Comparison of ENCODE assay signal across 8 mouse cellular contexts in genomic region chr13:106935871-106936255, GRCm38 (mm10). TPM values are rescaled to one million over a fixed set of nuclear protein-coding genes. Genes with fewer than 3 reads are reported as not detected.
DNase-seq lines count a peak whose midpoint lies in the region; ATAC-seq lines count a peak whose summit lies in the region.

No protein-coding gene starts in this region.

- H3K9ac ChIP-seq in forebrain, embryonic 11.5 days (ENCODE audit: low read length) = peak overlapping the region; percentile 90
- peak overlapping the region; percentile 89 for H3K9ac ChIP-seq in limb, embryonic 15.5 days
- peak overlapping the region; percentile 88 for H3K9ac ChIP-seq in stomach, embryonic 14.5 days (replicated peaks; ENCODE audit: low read depth, low read length)

- 9% methylated on average over 9 of the region's 9 CpGs for WGBS in forebrain, embryonic 11.5 days
- 7% methylated on average over 9 of the region's 9 CpGs for WGBS in limb, embryonic 15.5 days
- WGBS in stomach, embryonic 14.5 days = 8% methylated on average over 9 of the region's 9 CpGs

- no peak overlapping the region for H3K27ac ChIP-seq in forebrain, embryonic 11.5 days (ENCODE audit: low read depth, low read length)
- H3K27ac ChIP-seq in limb, embryonic 15.5 days = peak overlapping the region; percentile 86
- H3K27ac ChIP-seq in stomach, embryonic 14.5 days (ENCODE audit: low read length) = no peak overlapping the region

- peak overlapping the region; percentile 96 for H3K4me3 ChIP-seq in forebrain, embryonic 11.5 days (ENCODE audit: low read depth, low read length)
- H3K4me3 ChIP-seq in limb, embryonic 15.5 days = peak overlapping the region; percentile 100
- peak overlapping the region; percentile 100 for H3K4me3 ChIP-seq in stomach, embryonic 14.5 days (ENCODE audit: low read depth, low read length)

- no peaks in the 10 kb centered on the region for H3K36me3 ChIP-seq in forebrain, embryonic 11.5 days (ENCODE audit: control insufficient read depth, insufficient read depth, low read length)
- no peaks in the 10 kb centered on the region for H3K36me3 ChIP-seq in limb, embryonic 15.5 days
- H3K36me3 ChIP-seq in stomach, embryonic 14.5 days (ENCODE audit: control insufficient read depth, insufficient read depth, low read length) = no peaks in the 10 kb centered on the region

- H3K27me3 ChIP-seq in forebrain, embryonic 11.5 days (ENCODE audit: control insufficient read depth, insufficient read depth, low read length) = no peaks in the 10 kb centered on the region
- H3K27me3 ChIP-seq in limb, embryonic 15.5 days = no peaks in the 10 kb centered on the region
- no peaks in the 10 kb centered on the region for H3K27me3 ChIP-seq in stomach, embryonic 14.5 days (ENCODE audit: control insufficient read depth, insufficient read depth, low read length)

- no peaks in the 10 kb centered on the region for H3K4me1 ChIP-seq in forebrain, embryonic 11.5 days (replicated peaks; ENCODE audit: control insufficient read depth, insufficient read depth, low read length)
- H3K4me1 ChIP-seq in limb, embryonic 15.5 days = no peaks in the 10 kb centered on the region; the same call in 1 of the 2 replicates
- 0 out of 2 replicates have a peak, but pooled peaks cover 4% of the 10 kb centered on the region for H3K4me1 ChIP-seq in stomach, embryonic 14.5 days (ENCODE audit: control insufficient read depth, insufficient read depth, low read length)

- no peaks in the 10 kb centered on the region for H3K9me3 ChIP-seq in forebrain, embryonic 11.5 days (ENCODE audit: control insufficient read depth, low read length)
- H3K9me3 ChIP-seq in limb, embryonic 15.5 days = no peaks in the 10 kb centered on the region
- no peaks in the 10 kb centered on the region for H3K9me3 ChIP-seq in stomach, embryonic 14.5 days (ENCODE audit: control insufficient read depth, low read depth, low read length)

- peak; percentile 11 for DNase-seq in retina, embryonic 14.5 days (ENCODE audit: low spot score)
- no peak for DNase-seq in retina, postnatal 1 day
- no peak for DNase-seq in forebrain, embryonic 11.5 days (ENCODE audit: low spot score)
- no peak for DNase-seq in adrenal gland, postnatal 36 days
- no peak for DNase-seq in right cerebral cortex, adult 18-20 months

- peak overlapping the region; percentile 60 for H3K4me2 ChIP-seq in forebrain, embryonic 11.5 days (ENCODE audit: low read depth, low read length, severe bottlenecking)
- H3K4me2 ChIP-seq in limb, embryonic 15.5 days = peak overlapping the region; percentile 69
- H3K4me2 ChIP-seq in stomach, embryonic 14.5 days (replicated peaks; ENCODE audit: low read depth, low read length) = peak overlapping the region; percentile 57

- ATAC-seq in forebrain, embryonic 11.5 days (replicated peaks; ENCODE audit: low FRiP score) = no peak
- ATAC-seq in limb, embryonic 15.5 days (ENCODE audit: insufficient number of reproducible peaks, low FRiP score, low TSS enrichment, low read depth) = no peak
- no peak for ATAC-seq in stomach, embryonic 14.5 days (ENCODE audit: insufficient number of reproducible peaks, insufficient read depth, low FRiP score, low read depth)
- no peak for ATAC-seq in monocyte, adult 5-6 weeks (replicated peaks; ENCODE audit: insufficient number of reproducible peaks, low FRiP score, low TSS enrichment, poor library complexity, severe bottlenecking)

RNA-seq across cellular contexts. Expression of gene Ipo11, which starts 0.9 kb away (rescaled TPM):
- 86.1 and 92.9 TPM in 2 replicates for polyA plus RNA-seq in forebrain, embryonic 11.5 days (2014; fragmentation: Nextera tagmentation; extraction: Ambion mirVana)
- polyA plus RNA-seq in limb, embryonic 15.5 days (2015; fragmentation: Nextera tagmentation; extraction: Ambion mirVana) = 41.2 and 42.4 TPM in 2 replicates
- 49.3 and 51.9 TPM in 2 replicates for polyA plus RNA-seq in stomach, embryonic 14.5 days (2014; fragmentation: Nextera tagmentation; extraction: Ambion mirVana)
- total RNA-seq in monocyte, adult 5-6 weeks (2017) = 16.2 to 37.3 TPM (median 36.7 TPM) in 3 replicates
- 10 to 100 TPM; 38.9 to 43.8 TPM for total RNA-seq in adrenal gland, postnatal 36 days (2021)

RNA-seq across cellular contexts. Expression of gene Dimt1, which starts 11.1 kb away (rescaled TPM):
- 49.3 and 52.0 TPM in 2 replicates for polyA plus RNA-seq in forebrain, embryonic 11.5 days (2014; fragmentation: Nextera tagmentation; extraction: Ambion mirVana)
- 43.2 and 46.2 TPM in 2 replicates for polyA plus RNA-seq in limb, embryonic 15.5 days (2015; fragmentation: Nextera tagmentation; extraction: Ambion mirVana)
- polyA plus RNA-seq in stomach, embryonic 14.5 days (2014; fragmentation: Nextera tagmentation; extraction: Ambion mirVana) = 52.3 and 55.9 TPM in 2 replicates
- 11.1 to 17.2 TPM (median 14.4 TPM) in 3 replicates for total RNA-seq in monocyte, adult 5-6 weeks (2017)
- 10 to 100 TPM; 14.6 to 21.7 TPM for total RNA-seq in adrenal gland, postnatal 36 days (2021)
